Mouse (Mus musculus) intestine, embryonic 14.5 days (tissue): Measurements from ENCODE around the gene Edc3. TPM values are rescaled to one million over a fixed set of nuclear protein-coding genes. Genes with fewer than 3 reads are reported as not detected.

Source experiments
- ATAC-seq: fragments of 200-750 bp; cut with Nextera tagmentation; replicated peaks from 2 replicates; pipeline ENCODE4 v1.8.0; 2017; ENCODE audit warnings: low read depth, moderate number of reproducible peaks, moderate TSS enrichment, moderate library complexity; ENCODE audit not compliant: low FRiP score, low TSS enrichment
- DNase-seq: peaks from one replicate; pipeline ENCODE4 v3.0.0-alpha.2; 2018; ENCODE audit warnings: low spot score
- H3K27ac ChIP-seq: fragments of 300-500 bp; sonication (generic); 2 replicates; pipeline ENCODE4 v1.5.1; 2014; ENCODE audit warnings: low read depth, mild to moderate bottlenecking, control low read depth
- H3K27me3 ChIP-seq: fragments of 300-500 bp; sonication (generic); replicated peaks from 2 replicates; pipeline ENCODE4 v1.6.1; 2014; ENCODE audit warnings: low read length, control low read depth; ENCODE audit not compliant: control insufficient read depth, insufficient read depth
- H3K36me3 ChIP-seq: fragments of 300-500 bp; sonication (generic); 2 replicates; pipeline ENCODE4 v1.6.1; 2014; ENCODE audit warnings: low read length, control low read depth; ENCODE audit not compliant: control insufficient read depth, insufficient read depth
- H3K4me1 ChIP-seq: fragments of 300-500 bp; sonication (generic); replicated peaks from 2 replicates; pipeline ENCODE4 v1.6.1; 2014; ENCODE audit warnings: low read length, control low read depth, mixed read lengths; ENCODE audit not compliant: control insufficient read depth, insufficient read depth
- H3K4me2 ChIP-seq: fragments of 300-500 bp; sonication (generic); 2 replicates; pipeline ENCODE4 v1.6.1; 2014; ENCODE audit warnings: low read length
- H3K4me3 ChIP-seq: fragments of 300-500 bp; sonication (generic); 2 replicates; pipeline ENCODE4 v1.5.1; 2014; ENCODE audit warnings: low read depth, low read length, control low read depth, mixed read lengths
- H3K9ac ChIP-seq: fragments of 300-500 bp; sonication (generic); 2 replicates; pipeline ENCODE4 v1.6.1; 2014; ENCODE audit warnings: mild to moderate bottlenecking, low read length
- H3K9me3 ChIP-seq: fragments of 300-500 bp; sonication (generic); 2 replicates; pipeline ENCODE4 v1.6.1; 2016; ENCODE audit warnings: low read length, control low read depth; ENCODE audit not compliant: control insufficient read depth
- WGBS: fragments of 180-500 bp; shearing (Covaris S2); extraction: QIAGEN DNeasy Blood & Tissue Kit; methylation state at CpG from one replicate; pipeline ENCODE4 v1.1.7; 2014; 5-methylcytosine and 5-hydroxymethylcytosine counted together
- polyA plus RNA-seq: library from polyadenylated mRNA; unstranded; fragments of >200 nt; fragmentation: Nextera tagmentation; extraction: Ambion mirVana; gene quantifications from 2 replicates; pipeline ENCODE4 v1.2.1, GENCODE M21; 2014

Edc3 gene
- polyA plus RNA-seq, 1 experiment from 2014 or later, result 25.1 TPM

GRCm38 (mm10) chr9:57712194-57712593 lies 3.9 kb downstream of the Edc3 start:
- no peaks in the 10 kb centered on the region for H3K9me3 ChIP-seq
- H3K27me3 ChIP-seq, result no peaks in the 10 kb centered on the region
- H3K4me2 ChIP-seq, result no peak overlapping the region
- H3K27ac ChIP-seq, result no peak overlapping the region
- H3K36me3 ChIP-seq, result peaks cover 41% of the 10 kb centered on the region
- 67% methylated on average over 2 of the region's 2 CpGs for WGBS
- no peak overlapping the region for H3K4me3 ChIP-seq
- ATAC-seq, result no peak
- no peak for DNase-seq
- H3K9ac ChIP-seq, result no peak overlapping the region
- peaks cover 8% of the 10 kb centered on the region for H3K4me1 ChIP-seq

GRCm38 (mm10) chr9:57718408-57718807 lies 10.1 kb downstream of the Edc3 start:
- DNase-seq, result no peak
- Histone ChIP-seq H3K4me2 (no peak overlapping the region), H3K4me1 (no peaks in the 10 kb centered on the region), H3K9me3 (no peaks in the 10 kb centered on the region), H3K27me3 (no peaks in the 10 kb centered on the region), H3K27ac (no peak overlapping the region), H3K36me3 (peaks cover 84% of the 10 kb centered on the region), H3K4me3 (no peak overlapping the region), H3K9ac (no peak overlapping the region)
- WGBS, result 93% methylated on average over 7 of the region's 7 CpGs
- ATAC-seq, result no peak

- Histone ChIP-seq H3K4me2 (no peak overlapping the region), H3K4me1 (no peaks in the 10 kb centered on the region), H3K27me3 (no peaks in the 10 kb centered on the region), H3K27ac (no peak overlapping the region), H3K9ac (no peak overlapping the region), H3K4me3 (no peak overlapping the region), H3K36me3 (peaks cover 71% of the 10 kb centered on the region), H3K9me3 (no peaks in the 10 kb centered on the region)
- DNase-seq (no peak), ATAC-seq (no peak)
- WGBS, result 88% methylated on average over 3 of the region's 3 CpGs
Measured at GRCm38 (mm10) chr9:57720736-57721135, 12.4 kb downstream of the Edc3 start.

GRCm38 (mm10) chr9:57722371-57722770 lies 14.0 kb downstream of the Edc3 start:
- no peak for DNase-seq
- H3K9me3 ChIP-seq, result no peaks in the 10 kb centered on the region
- H3K9ac ChIP-seq, result no peak overlapping the region
- H3K36me3 ChIP-seq, result peaks cover 69% of the 10 kb centered on the region
- ATAC-seq, result no peak
- WGBS, result 80% methylated on average over 1 of the region's 1 CpGs
- no peaks in the 10 kb centered on the region for H3K27me3 ChIP-seq
- no peak overlapping the region for H3K4me3 ChIP-seq
- no peaks in the 10 kb centered on the region for H3K4me1 ChIP-seq
- H3K4me2 ChIP-seq, result no peak overlapping the region
- H3K27ac ChIP-seq, result no peak overlapping the region

GRCm38 (mm10) chr9:57723315-57723715 lies 15.0 kb downstream of the Edc3 start:
- Histone ChIP-seq H3K4me3 (no peak overlapping the region), H3K9me3 (no peaks in the 10 kb centered on the region), H3K27me3 (no peaks in the 10 kb centered on the region), H3K4me1 (no peaks in the 10 kb centered on the region), H3K27ac (no peak overlapping the region), H3K9ac (no peak overlapping the region), H3K36me3 (peaks cover 69% of the 10 kb centered on the region), H3K4me2 (no peak overlapping the region)
- no peak for ATAC-seq
- DNase-seq, result no peak
- 42% methylated on average over 5 of the region's 5 CpGs for WGBS

- Histone ChIP-seq H3K27me3 (no peaks in the 10 kb centered on the region), H3K4me3 (no peak overlapping the region), H3K36me3 (peaks cover 65% of the 10 kb centered on the region), H3K4me1 (no peaks in the 10 kb centered on the region), H3K27ac (no peak overlapping the region), H3K9me3 (no peaks in the 10 kb centered on the region), H3K4me2 (no peak overlapping the region), H3K9ac (no peak overlapping the region)
- ATAC-seq (no peak), DNase-seq (no peak)
- WGBS, result 79% methylated on average over 5 of the region's 5 CpGs
Measured at GRCm38 (mm10) chr9:57723796-57724195, 15.5 kb downstream of the Edc3 start.

- Histone ChIP-seq H3K36me3 (peaks cover 65% of the 10 kb centered on the region), H3K27ac (no peak overlapping the region), H3K4me3 (no peak overlapping the region), H3K9ac (no peak overlapping the region), H3K4me1 (no peaks in the 10 kb centered on the region), H3K4me2 (no peak overlapping the region), H3K27me3 (no peaks in the 10 kb centered on the region), H3K9me3 (no peaks in the 10 kb centered on the region)
- ATAC-seq (no peak), DNase-seq (no peak)
- WGBS, result 90% methylated on average over 3 of the region's 3 CpGs
Measured at GRCm38 (mm10) chr9:57724701-57725100, 16.4 kb downstream of the Edc3 start.

GRCm38 (mm10) chr9:57728312-57728711 lies 20.0 kb downstream of the Edc3 start:
- 88% methylated on average over 1 of the region's 1 CpGs for WGBS
- no peak for DNase-seq

GRCm38 (mm10) chr9:57733606-57734005 lies 25.3 kb downstream of the Edc3 start:
- DNase-seq, result no peak
- 96% methylated on average over 6 of the region's 6 CpGs for WGBS

More at GRCm38 (mm10) chr9:57728312-57728711, 20.0 kb downstream of the Edc3 start:
- Histone ChIP-seq H3K36me3 (peaks cover 46% of the 10 kb centered on the region), H3K27me3 (no peaks in the 10 kb centered on the region), H3K9ac (no peak overlapping the region), H3K4me3 (no peak overlapping the region), H3K4me2 (no peak overlapping the region), H3K9me3 (no peaks in the 10 kb centered on the region), H3K4me1 (no peaks in the 10 kb centered on the region), H3K27ac (no peak overlapping the region)
- ATAC-seq, result no peak

More at GRCm38 (mm10) chr9:57733606-57734005, 25.3 kb downstream of the Edc3 start:
- Histone ChIP-seq H3K4me1 (no peaks in the 10 kb centered on the region), H3K36me3 (peaks cover 27% of the 10 kb centered on the region), H3K27me3 (no peaks in the 10 kb centered on the region), H3K27ac (no peak overlapping the region), H3K9ac (no peak overlapping the region), H3K9me3 (no peaks in the 10 kb centered on the region), H3K4me2 (no peak overlapping the region), H3K4me3 (no peak overlapping the region)
- ATAC-seq, result no peak
